Mouse (Mus musculus): ENCODE results near the gene Ap3b1.
"Not testable (repeated sequence)": the region's sequence is repeated elsewhere in the genome, so short reads cannot be mapped to it uniquely, and the experiment has no call there.

The Ap3b1 gene

GRCm38 (mm10) chr13:94358401-94359265 lies at the start of gene Ap3b1:
Gene Ap3b1 (plus strand): TSS chr13:94358960.
- in situ Hi-C loops (cut with MboI; ENCODE audit: low pct_unique_long_range_greater_than_20kb in 1 of 2, low sequenced_read_pairs in 2 of 2, unreplicated experiment in 1 of 2), result no loop called here

DNA sequence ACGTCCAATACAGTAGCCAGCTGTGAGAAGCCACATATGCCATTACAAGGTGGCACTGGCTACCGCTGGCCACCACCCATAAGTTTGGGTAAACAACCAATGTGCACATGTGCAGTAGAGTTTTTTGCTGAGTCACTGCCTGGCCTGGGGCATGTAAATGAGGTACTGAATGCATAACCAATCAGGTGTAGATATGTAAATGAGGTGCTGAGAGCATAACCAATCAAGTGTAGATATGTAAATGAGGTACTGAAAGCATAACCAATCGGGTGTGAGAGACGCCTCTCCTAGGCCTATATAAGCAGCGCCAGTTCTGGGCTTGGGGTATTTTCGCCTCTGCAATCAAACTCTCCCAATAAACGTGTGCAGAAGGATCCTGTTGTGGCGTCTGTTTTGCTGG lies 45.9 kb upstream of the Ap3b1 start:
- in situ Hi-C loops (cut with MboI; ENCODE audit: low pct_unique_long_range_greater_than_20kb in 1 of 2, low sequenced_read_pairs in 2 of 2, unreplicated experiment in 1 of 2), result not testable (repeated sequence)

DNA sequence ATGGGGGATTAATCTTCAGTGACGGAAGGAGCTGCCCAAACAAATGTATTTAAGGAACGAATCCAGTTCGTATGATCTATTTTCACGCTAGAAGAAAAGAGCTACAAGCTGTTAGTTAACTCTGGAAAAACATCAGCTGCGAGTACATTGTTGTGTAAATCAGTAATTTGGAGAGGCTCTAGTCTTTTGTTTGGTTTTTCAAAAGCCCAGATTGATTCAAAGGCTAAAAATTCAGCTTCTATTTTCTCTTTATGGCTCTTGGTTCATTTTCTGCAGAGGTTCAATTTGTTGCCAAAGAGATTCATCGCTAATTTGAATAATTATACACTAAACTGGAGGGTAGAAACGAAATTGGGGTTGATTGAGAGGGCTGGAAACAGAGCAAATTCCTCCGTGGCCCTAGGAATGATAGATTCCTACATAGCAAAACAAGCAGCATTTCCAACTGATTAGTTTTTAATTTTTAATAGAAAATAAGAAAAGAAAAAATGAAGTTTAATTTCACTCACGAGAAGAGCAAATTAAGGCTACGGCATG lies 41.7 kb upstream of the Ap3b1 start:
- in situ Hi-C loops (cut with MboI; ENCODE audit: low pct_unique_long_range_greater_than_20kb in 1 of 2, low sequenced_read_pairs in 2 of 2, unreplicated experiment in 1 of 2), result no loop called here

DNA sequence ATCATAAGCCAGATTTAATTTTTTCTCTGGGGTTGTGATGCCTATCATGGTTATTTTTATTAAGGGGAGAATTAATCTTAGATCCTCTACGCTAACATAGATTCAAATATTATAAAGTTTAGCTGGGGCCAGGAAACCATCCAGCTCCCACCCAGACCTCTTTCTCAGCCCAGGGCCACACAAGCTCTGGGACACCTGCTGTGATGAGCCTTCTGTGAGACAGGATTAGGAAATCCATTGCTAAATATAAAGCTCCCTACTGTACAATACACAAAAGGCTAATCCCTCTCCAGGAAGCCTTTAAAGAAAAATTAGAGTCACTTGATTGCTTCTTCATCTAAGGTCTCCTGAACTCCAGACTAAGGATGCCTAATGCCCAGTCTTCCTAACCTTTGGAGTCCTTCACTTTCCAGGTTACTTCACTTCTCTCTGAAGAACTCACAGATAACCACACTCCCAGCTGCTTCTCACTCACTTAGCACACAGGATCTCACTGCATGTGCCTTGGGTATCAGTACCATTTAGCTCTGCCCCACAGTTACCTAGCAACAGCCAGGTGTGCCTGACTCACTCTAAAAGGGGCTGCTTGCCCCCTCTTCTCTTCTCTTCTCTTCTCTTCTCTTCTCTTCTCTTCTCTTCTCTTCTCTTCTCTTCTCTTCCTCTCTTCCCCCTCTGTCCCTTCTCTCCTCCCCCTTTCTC lies 37.5 kb upstream of the Ap3b1 start:
- in situ Hi-C loops (cut with MboI; ENCODE audit: low pct_unique_long_range_greater_than_20kb in 1 of 2, low sequenced_read_pairs in 2 of 2, unreplicated experiment in 1 of 2), result no loop called here

- in situ Hi-C loops (cut with MboI; ENCODE audit: low pct_unique_long_range_greater_than_20kb in 1 of 2, low sequenced_read_pairs in 2 of 2, unreplicated experiment in 1 of 2), result no loop called here
Measured at GRCm38 (mm10) chr13:94322475-94322874, 36.3 kb upstream of the Ap3b1 start.

GRCm38 (mm10) chr13:94328063-94328462 lies 30.7 kb upstream of the Ap3b1 start:
- in situ Hi-C loops (cut with MboI; ENCODE audit: low pct_unique_long_range_greater_than_20kb in 1 of 2, low sequenced_read_pairs in 2 of 2, unreplicated experiment in 1 of 2), result no loop called here

GRCm38 (mm10) chr13:94329005-94329404 lies 29.8 kb upstream of the Ap3b1 start:
- in situ Hi-C loops (cut with MboI; ENCODE audit: low pct_unique_long_range_greater_than_20kb in 1 of 2, low sequenced_read_pairs in 2 of 2, unreplicated experiment in 1 of 2), result not testable (repeated sequence)

DNA sequence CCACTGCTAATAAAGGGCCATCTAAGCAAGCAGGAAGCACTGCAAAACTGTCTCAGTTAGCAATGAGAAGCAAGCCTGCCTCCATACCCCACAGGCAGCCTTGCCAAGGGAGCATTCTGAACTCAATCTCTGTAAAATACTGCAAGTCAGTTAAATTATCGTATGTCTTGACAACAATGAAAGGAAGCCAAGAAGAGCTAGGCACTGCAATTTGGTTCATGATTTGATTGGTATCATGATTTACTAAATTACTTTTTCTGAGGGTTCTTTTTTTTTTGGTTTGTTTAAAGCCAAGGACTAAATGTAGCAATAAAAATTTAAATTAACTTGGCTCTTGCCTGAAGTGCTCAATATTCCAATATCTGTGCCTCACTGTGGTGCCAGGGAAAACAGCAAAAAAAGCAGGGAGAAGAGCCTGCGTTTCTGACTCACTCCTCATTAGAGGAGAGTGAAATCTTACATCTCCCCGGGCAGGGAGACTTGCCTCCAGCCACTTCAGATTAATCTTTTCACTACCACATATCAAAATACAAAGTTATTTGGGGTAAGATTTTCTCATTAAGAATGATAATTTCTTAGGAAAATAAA lies 28.3 kb upstream of the Ap3b1 start:
- in situ Hi-C loops (cut with MboI; ENCODE audit: low pct_unique_long_range_greater_than_20kb in 1 of 2, low sequenced_read_pairs in 2 of 2, unreplicated experiment in 1 of 2), result no loop called here

- in situ Hi-C loops (cut with MboI; ENCODE audit: low pct_unique_long_range_greater_than_20kb in 1 of 2, low sequenced_read_pairs in 2 of 2, unreplicated experiment in 1 of 2), result no loop called here
Measured at GRCm38 (mm10) chr13:94338357-94338756, 20.4 kb upstream of the Ap3b1 start.

- in situ Hi-C loops (cut with MboI; ENCODE audit: low pct_unique_long_range_greater_than_20kb in 1 of 2, low sequenced_read_pairs in 2 of 2, unreplicated experiment in 1 of 2), result no loop called here
Measured at GRCm38 (mm10) chr13:94343192-94343591, 15.6 kb upstream of the Ap3b1 start.

- in situ Hi-C loops (cut with MboI; ENCODE audit: low pct_unique_long_range_greater_than_20kb in 1 of 2, low sequenced_read_pairs in 2 of 2, unreplicated experiment in 1 of 2), result not testable (repeated sequence)
Measured at GRCm38 (mm10) chr13:94344600-94344999, 14.2 kb upstream of the Ap3b1 start.

GRCm38 (mm10) chr13:94354584-94354983 lies 4.2 kb upstream of the Ap3b1 start:
- in situ Hi-C loops (cut with MboI; ENCODE audit: low pct_unique_long_range_greater_than_20kb in 1 of 2, low sequenced_read_pairs in 2 of 2, unreplicated experiment in 1 of 2), result no loop called here

DNA sequence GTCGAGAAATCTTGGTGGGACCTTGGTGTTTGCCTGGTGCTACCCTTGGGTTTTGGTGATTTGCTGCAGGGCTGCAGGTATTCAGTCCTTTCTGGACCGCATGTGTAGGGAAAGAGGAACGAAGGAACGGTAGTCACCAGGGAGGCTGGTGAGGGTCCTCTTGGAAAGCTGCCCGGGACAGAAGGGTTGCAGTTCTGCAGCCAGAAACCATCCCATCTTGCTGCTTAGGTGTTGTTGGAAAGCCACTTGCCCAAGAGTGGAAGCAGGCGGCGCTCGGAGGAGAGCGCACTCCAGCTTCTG lies 709 bp upstream of the Ap3b1 start:
- in situ Hi-C loops (cut with MboI; ENCODE audit: low pct_unique_long_range_greater_than_20kb in 1 of 2, low sequenced_read_pairs in 2 of 2, unreplicated experiment in 1 of 2), result no loop called here

DNA sequence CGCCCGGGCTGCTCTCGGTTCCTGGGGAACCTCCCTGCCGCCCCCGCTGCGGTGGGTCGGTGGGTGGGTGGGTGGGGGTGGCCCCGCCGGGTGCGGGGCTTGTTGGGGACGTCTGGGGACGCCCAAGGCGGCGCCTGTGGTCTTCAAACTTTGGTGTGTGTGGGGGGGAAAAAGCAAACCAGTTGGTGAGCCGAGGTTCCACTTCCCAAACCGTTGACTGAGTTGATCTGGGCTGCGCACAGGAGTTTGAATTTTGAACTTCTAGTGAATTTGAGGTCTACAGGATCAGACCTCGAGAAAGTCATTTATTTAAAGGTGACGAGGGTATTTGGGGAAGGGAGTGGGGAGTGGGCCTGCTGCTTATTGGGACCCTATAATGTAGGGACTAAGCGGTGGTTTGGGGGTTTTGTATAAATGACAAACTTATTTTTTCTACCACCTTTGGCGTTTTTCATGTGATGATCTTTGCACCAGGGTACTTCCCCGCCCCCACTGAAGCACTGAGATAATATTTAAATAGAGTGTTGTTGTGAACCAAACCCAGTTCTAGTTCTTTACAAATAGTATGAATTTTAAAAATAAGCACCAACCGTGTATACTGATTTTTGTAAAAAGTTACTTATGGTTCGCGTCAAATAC lies 641 bp downstream of the Ap3b1 start:
- in situ Hi-C loops (cut with MboI; ENCODE audit: low pct_unique_long_range_greater_than_20kb in 1 of 2, low sequenced_read_pairs in 2 of 2, unreplicated experiment in 1 of 2), result no loop called here

GRCm38 (mm10) chr13:94361013-94361580 lies 2.3 kb downstream of the Ap3b1 start:
- in situ Hi-C loops (cut with MboI; ENCODE audit: low pct_unique_long_range_greater_than_20kb in 1 of 2, low sequenced_read_pairs in 2 of 2, unreplicated experiment in 1 of 2), result not testable (repeated sequence)

DNA sequence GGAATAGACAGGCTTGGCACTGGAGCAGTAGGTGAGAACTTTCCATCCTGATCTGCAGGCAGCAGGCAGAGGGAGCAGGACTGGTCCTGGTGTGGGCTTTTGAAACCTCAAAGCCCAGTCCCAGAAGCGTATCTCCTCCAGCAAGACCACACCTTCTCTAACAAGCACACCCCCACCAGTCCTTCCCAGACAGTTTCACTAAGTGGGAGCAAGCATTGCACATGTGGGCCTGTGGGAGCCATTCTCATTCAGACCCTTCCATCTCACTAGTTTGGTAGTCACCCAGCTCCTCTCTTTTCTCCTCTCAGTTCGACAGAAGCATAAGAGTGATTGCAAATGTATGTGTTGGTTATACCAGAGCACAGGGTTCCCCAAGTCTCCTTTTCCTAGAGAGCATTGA lies 5.6 kb downstream of the Ap3b1 start:
- in situ Hi-C loops (cut with MboI; ENCODE audit: low pct_unique_long_range_greater_than_20kb in 1 of 2, low sequenced_read_pairs in 2 of 2, unreplicated experiment in 1 of 2), result no loop called here

DNA sequence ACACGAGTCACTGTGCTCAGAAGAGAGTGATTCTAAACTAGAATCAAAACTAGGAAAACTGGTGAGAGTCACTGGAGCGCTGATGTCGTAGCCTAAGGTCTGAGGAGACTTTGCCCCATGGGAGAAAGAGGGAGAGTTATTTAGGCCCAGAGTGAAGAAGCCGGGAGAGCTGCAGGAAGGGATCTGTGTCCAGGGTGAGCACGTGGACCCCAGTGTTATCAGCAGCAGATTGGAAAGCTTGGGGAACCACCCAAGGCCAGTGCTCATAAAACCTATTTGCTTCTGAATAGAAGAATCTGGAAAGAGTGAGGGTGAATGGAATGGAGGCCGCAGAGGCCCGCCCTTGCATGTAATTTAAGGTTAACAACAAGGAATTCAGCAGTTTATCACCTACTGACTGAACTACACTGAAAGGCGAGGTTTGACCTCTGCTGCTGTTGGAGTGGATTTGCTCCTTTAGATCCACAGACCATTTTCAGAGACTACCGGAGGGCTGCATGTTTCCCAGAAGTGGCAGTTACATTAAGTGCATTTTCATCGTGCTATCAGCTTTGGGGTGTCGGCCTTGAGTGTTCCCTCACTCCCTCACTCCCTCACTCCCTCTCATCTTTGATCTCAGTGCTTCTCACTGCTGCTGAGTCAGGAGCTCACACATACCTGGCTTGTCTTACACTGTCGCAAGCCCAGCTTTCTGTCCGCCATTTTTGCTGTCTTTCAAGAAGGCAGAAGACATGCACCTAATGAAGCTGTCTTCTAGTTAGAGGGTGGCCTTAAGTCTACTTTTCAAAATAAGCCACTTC lies 6.5 kb downstream of the Ap3b1 start:
- in situ Hi-C loops (cut with MboI; ENCODE audit: low pct_unique_long_range_greater_than_20kb in 1 of 2, low sequenced_read_pairs in 2 of 2, unreplicated experiment in 1 of 2), result no loop called here

GRCm38 (mm10) chr13:94367869-94368268 lies 9.1 kb downstream of the Ap3b1 start:
- in situ Hi-C loops (cut with MboI; ENCODE audit: low pct_unique_long_range_greater_than_20kb in 1 of 2, low sequenced_read_pairs in 2 of 2, unreplicated experiment in 1 of 2), result no loop called here

Data from mouse embryonic stem cell (cell line).